Mouse (Mus musculus) lung, adult 2 months (tissue): ENCODE measurements around the gene Tmprss4.

ENCODE experiments used
- CTCF ChIP-seq: fragments of 200-500 bp; IDR thresholded peaks from 2 replicates; pipeline ENCODE4 v1.5.1; 2011; ENCODE audit warnings: mild to moderate bottlenecking, low read length, control low read depth; ENCODE audit not compliant: insufficient read depth
- POLR2A ChIP-seq: fragments of 200-500 bp; IDR thresholded peaks from 2 replicates; pipeline ENCODE4 v1.6.1; 2011; ENCODE audit warnings: low read depth, mild to moderate bottlenecking, control low read depth, low read length, borderline replicate concordance; ENCODE audit errors: extremely low read depth

DNA sequence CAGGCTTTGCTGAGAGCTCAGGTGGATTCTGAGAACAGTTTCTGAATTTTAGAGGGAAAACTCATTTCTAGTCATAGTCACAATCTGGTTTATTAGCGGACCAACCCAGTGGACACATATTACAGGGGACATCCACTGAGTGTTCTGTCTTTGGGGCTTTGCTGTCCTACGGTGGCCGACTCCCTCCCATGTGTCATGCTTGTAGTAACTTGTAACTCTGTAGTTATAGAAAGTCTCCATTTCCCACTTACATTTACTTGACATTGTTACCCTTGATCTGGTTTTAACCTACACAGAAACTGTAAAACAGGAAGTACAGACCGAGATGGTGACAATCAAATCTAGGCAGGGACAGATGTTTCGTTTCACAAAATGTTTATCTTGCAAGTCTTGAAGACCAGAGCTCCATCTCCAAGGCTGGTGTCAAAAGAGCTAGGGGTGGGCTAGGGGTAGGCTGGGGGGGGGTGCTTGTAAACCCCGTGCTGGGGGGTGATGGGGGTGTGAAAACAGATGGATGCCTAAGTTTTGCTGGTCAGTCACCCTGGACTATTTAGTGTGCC, 31.9 kb upstream of the Tmprss4 start:
- no peak for TF ChIP-seq POLR2A
- no peak for TF ChIP-seq CTCF
